Comparison of ENCODE assay signal across 12 mouse cellular contexts in genomic region chr19:56169998-56170274, GRCm38 (mm10).
"Had no signal": no experiment of that assay in that cellular context is flagged by ENCODE, and none has a peak within 500 bp of the region (broad histone marks: within the 10 kb centered on the region; RNA-seq: fewer than 3 reads in every experiment).

No protein-coding gene starts in this region.

- H3K9ac ChIP-seq: kidney, embryonic 15.5 days; liver, embryonic 13.5 days; liver, postnatal 0 days; lung, embryonic 15.5 days; midbrain, embryonic 13.5 days had no signal

- H3K27me3 ChIP-seq: kidney, embryonic 15.5 days; liver, embryonic 13.5 days; lung, embryonic 15.5 days; midbrain, embryonic 13.5 days had no signal

- H3K9me3 ChIP-seq: kidney, embryonic 15.5 days; liver, embryonic 13.5 days; lung, embryonic 15.5 days; midbrain, embryonic 13.5 days had no signal

- H3K4me1 ChIP-seq: kidney, embryonic 15.5 days; lung, embryonic 15.5 days had no signal

- ATAC-seq: midbrain, embryonic 13.5 days had no signal

- DNase-seq: kidney, adult 18-20 months; kidney, postnatal 25 days; liver; liver, embryonic 13.5 days; liver, postnatal 0 days; lung, postnatal 14 days; right cerebral cortex, adult 18-20 months had no signal

- H3K4me2 ChIP-seq: kidney, embryonic 15.5 days; liver, embryonic 13.5 days; lung, embryonic 15.5 days; midbrain, embryonic 13.5 days had no signal

- H3K4me3 ChIP-seq: kidney, embryonic 15.5 days; left cerebral cortex, adult 2 months; liver, embryonic 13.5 days; lung, embryonic 15.5 days; midbrain, embryonic 13.5 days had no signal

- H3K27ac ChIP-seq: kidney, embryonic 15.5 days; left cerebral cortex, adult 2 months; liver, embryonic 13.5 days; lung, embryonic 15.5 days; macrophage; midbrain, embryonic 13.5 days had no signal

- H3K36me3 ChIP-seq: kidney, embryonic 15.5 days; liver, embryonic 13.5 days; lung, embryonic 15.5 days; midbrain, embryonic 13.5 days had no signal
